Mouse (Mus musculus) heart, embryonic 15.5 days (tissue): ENCODE results near the gene Rbm4. TPM values are rescaled to one million over a fixed set of nuclear protein-coding genes. Genes with fewer than 3 reads are reported as not detected.

ENCODE experiments used
- ATAC-seq: fragments of 200-750 bp; cut with Nextera tagmentation; replicated peaks from 2 replicates; pipeline ENCODE4 v1.8.0; 2017; ENCODE audit warnings: low read depth, moderate TSS enrichment; ENCODE audit not compliant: insufficient number of reproducible peaks, insufficient read depth, low FRiP score
- H3K27ac ChIP-seq: fragments of 300-500 bp; sonication (generic); 2 replicates; pipeline ENCODE4 v1.5.1; 2015; ENCODE audit warnings: mild to moderate bottlenecking, inconsistent platforms
- H3K27me3 ChIP-seq: fragments of 300-500 bp; sonication (generic); 2 replicates; pipeline ENCODE4 v1.6.1; 2015; ENCODE audit warnings: inconsistent platforms
- H3K36me3 ChIP-seq: fragments of 300-500 bp; sonication (generic); 2 replicates; pipeline ENCODE4 v1.6.1; 2015; ENCODE audit warnings: mild to moderate bottlenecking, inconsistent platforms
- H3K4me1 ChIP-seq: fragments of 300-500 bp; sonication (generic); replicated peaks from 2 replicates; pipeline ENCODE4 v1.6.1; 2015; ENCODE audit warnings: inconsistent platforms
- H3K4me2 ChIP-seq: fragments of 300-500 bp; sonication (generic); 2 replicates; pipeline ENCODE4 v1.6.1; 2015; ENCODE audit warnings: inconsistent platforms, mild to moderate bottlenecking, moderate library complexity
- H3K4me3 ChIP-seq: fragments of 300-500 bp; sonication (generic); 2 replicates; pipeline ENCODE4 v1.5.1; 2015; ENCODE audit warnings: mild to moderate bottlenecking, inconsistent platforms
- H3K9ac ChIP-seq: fragments of 300-500 bp; sonication (generic); 2 replicates; pipeline ENCODE4 v1.6.1; 2015; ENCODE audit warnings: mild to moderate bottlenecking, inconsistent platforms
- H3K9me3 ChIP-seq: fragments of 300-500 bp; sonication (generic); replicated peaks from 2 replicates; pipeline ENCODE4 v1.6.1; 2016; ENCODE audit warnings: inconsistent platforms
- WGBS: fragments of 180-500 bp; shearing (Covaris S2); methylation state at CpG from one replicate; pipeline ENCODE4 v1.1.7; 2015; ENCODE audit warnings: mixed read lengths; 5-methylcytosine and 5-hydroxymethylcytosine counted together
- polyA plus RNA-seq: library from polyadenylated mRNA; unstranded; fragments of >200 nt; fragmentation: Nextera tagmentation; extraction: Ambion mirVana; gene quantifications from 2 replicates; pipeline ENCODE4 v1.2.1, GENCODE M21; 2015

The Rbm4 gene
- polyA plus RNA-seq, 1 experiment from 2014 or later: 42.2 TPM

DNA sequence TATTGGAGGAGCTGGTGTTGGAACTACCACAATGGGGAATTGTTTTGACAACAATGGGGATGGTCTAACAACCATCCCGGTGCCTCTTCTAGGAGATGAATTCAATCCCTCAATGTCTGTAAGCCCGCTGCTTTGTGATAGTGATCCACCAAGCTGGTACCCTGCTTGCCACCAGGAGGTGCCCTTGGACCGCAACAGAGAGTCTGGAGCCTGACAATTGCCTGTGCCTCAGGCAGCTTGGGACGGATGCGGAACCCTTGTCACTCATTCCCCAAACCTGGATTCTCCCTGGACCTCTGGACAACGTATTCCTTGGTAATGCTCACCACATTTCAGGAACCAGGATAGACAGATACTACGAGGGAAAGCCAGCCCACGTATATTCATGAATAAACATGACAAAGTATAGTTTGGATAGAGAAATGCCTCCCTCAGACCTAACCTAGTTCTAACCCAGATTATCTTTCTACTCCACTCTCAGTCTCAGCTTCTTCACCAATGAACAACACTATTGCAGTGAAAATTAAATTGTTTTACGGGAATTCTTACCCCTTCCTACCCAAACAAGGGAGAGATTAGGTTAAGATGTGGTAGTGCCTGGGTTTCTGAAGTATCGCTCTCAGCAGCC lies 38.0 kb downstream of the Rbm4 start:
- Histone ChIP-seq H3K36me3 (0 out of 2 replicates have a peak, but pooled peaks cover 8% of the 10 kb centered on the region), H3K4me2 (peak overlapping the region; percentile 84), H3K4me3 (peak overlapping the region; percentile 69), H3K4me1 (peaks cover 14% of the 10 kb centered on the region), H3K27me3 (no peaks in the 10 kb centered on the region), H3K27ac (peak overlapping the region; percentile 95), H3K9ac (peak overlapping the region; percentile 75), H3K9me3 (no peaks in the 10 kb centered on the region)
- under 1% methylated on average over 10 of the region's 10 CpGs for WGBS
- peak; percentile 66 for ATAC-seq

- ATAC-seq: no peak
- no peak overlapping the region for H3K9ac ChIP-seq
- WGBS: 80% methylated on average over 6 of the region's 6 CpGs
Measured at GRCm38 (mm10) chr19:4749975-4750374, 43.7 kb downstream of the Rbm4 start.

GRCm38 (mm10) chr19:4748493-4748892 lies 45.2 kb downstream of the Rbm4 start:
- H3K36me3 ChIP-seq: no peaks in the 10 kb centered on the region
- no peak overlapping the region for H3K4me2 ChIP-seq
- no peak overlapping the region for H3K27ac ChIP-seq
- H3K9me3 ChIP-seq: no peaks in the 10 kb centered on the region
- no peak overlapping the region for H3K4me3 ChIP-seq
- peaks cover 7% of the 10 kb centered on the region for H3K4me1 ChIP-seq
- no peaks in the 10 kb centered on the region for H3K27me3 ChIP-seq
- ATAC-seq: no peak
- WGBS: 79% methylated on average over 10 of the region's 10 CpGs
- no peak overlapping the region for H3K9ac ChIP-seq

More at GRCm38 (mm10) chr19:4749975-4750374, 43.7 kb downstream of the Rbm4 start:
- no peak overlapping the region for H3K4me2 ChIP-seq
- H3K9me3 ChIP-seq: no peaks in the 10 kb centered on the region
- H3K27ac ChIP-seq: no peak overlapping the region
- no peak overlapping the region for H3K4me3 ChIP-seq
- H3K36me3 ChIP-seq: no peaks in the 10 kb centered on the region
- peaks cover 4% of the 10 kb centered on the region for H3K4me1 ChIP-seq
- H3K27me3 ChIP-seq: no peaks in the 10 kb centered on the region

- no peak overlapping the region for H3K4me3 ChIP-seq
- no peaks in the 10 kb centered on the region for H3K36me3 ChIP-seq
- H3K4me1 ChIP-seq: peaks cover 7% of the 10 kb centered on the region
- no peak overlapping the region for H3K9ac ChIP-seq
- 86% methylated on average over 9 of the region's 9 CpGs for WGBS
- no peak for ATAC-seq
- no peak overlapping the region for H3K4me2 ChIP-seq
- no peaks in the 10 kb centered on the region for H3K27me3 ChIP-seq
- H3K27ac ChIP-seq: no peak overlapping the region
- no peaks in the 10 kb centered on the region for H3K9me3 ChIP-seq
Measured at GRCm38 (mm10) chr19:4747631-4748312, 45.9 kb downstream of the Rbm4 start.

GRCm38 (mm10) chr19:4746611-4747010 lies 47.1 kb downstream of the Rbm4 start:
- WGBS: 77% methylated on average over 14 of the region's 14 CpGs
- H3K27me3 ChIP-seq: no peaks in the 10 kb centered on the region
- H3K27ac ChIP-seq: no peak overlapping the region
- H3K9ac ChIP-seq: no peak overlapping the region
- peaks cover 7% of the 10 kb centered on the region for H3K4me1 ChIP-seq
- no peak for ATAC-seq
- no peak overlapping the region for H3K4me3 ChIP-seq
- H3K9me3 ChIP-seq: no peaks in the 10 kb centered on the region
- no peak overlapping the region for H3K4me2 ChIP-seq
- no peaks in the 10 kb centered on the region for H3K36me3 ChIP-seq

- no peak for ATAC-seq
- Histone ChIP-seq H3K4me3 (no peak overlapping the region), H3K9ac (no peak overlapping the region), H3K4me1 (peaks cover 7% of the 10 kb centered on the region), H3K4me2 (no peak overlapping the region), H3K36me3 (no peaks in the 10 kb centered on the region), H3K27me3 (no peaks in the 10 kb centered on the region), H3K27ac (no peak overlapping the region), H3K9me3 (no peaks in the 10 kb centered on the region)
- 91% methylated on average over 10 of the region's 10 CpGs for WGBS
Measured at GRCm38 (mm10) chr19:4745681-4746080, 48.0 kb downstream of the Rbm4 start.

DNA sequence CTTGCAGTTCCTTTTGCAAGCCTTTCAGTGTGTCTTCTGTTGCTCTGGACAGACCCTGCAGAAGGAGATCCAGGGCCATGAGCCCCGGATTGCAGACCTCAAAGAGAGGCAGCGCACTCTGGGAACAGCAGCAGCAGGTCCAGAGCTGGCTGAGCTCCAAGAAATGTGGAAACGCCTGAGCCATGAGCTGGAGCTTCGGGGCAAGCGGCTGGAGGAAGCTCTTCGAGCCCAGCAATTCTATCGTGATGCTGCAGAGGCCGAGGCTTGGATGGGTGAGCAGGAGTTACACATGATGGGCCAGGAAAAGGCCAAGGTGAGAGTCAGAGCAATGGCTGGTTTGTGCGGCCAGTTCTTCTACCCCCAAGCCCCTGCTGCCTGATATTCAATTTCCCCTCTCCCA lies 48.6 kb downstream of the Rbm4 start:
- H3K27me3 ChIP-seq: no peaks in the 10 kb centered on the region
- no peaks in the 10 kb centered on the region for H3K36me3 ChIP-seq
- WGBS: 27% methylated on average over 9 of the region's 9 CpGs
- no peak overlapping the region for H3K9ac ChIP-seq
- peaks cover 7% of the 10 kb centered on the region for H3K4me1 ChIP-seq
- no peak for ATAC-seq
- H3K9me3 ChIP-seq: no peaks in the 10 kb centered on the region
- no peak overlapping the region for H3K4me3 ChIP-seq
- no peak overlapping the region for H3K27ac ChIP-seq
- H3K4me2 ChIP-seq: no peak overlapping the region

- H3K4me3 ChIP-seq: no peak overlapping the region
- H3K9ac ChIP-seq: no peak overlapping the region
- no peak overlapping the region for H3K4me2 ChIP-seq
- no peak for ATAC-seq
- 78% methylated on average over 14 of the region's 14 CpGs for WGBS
- H3K9me3 ChIP-seq: no peaks in the 10 kb centered on the region
- H3K27ac ChIP-seq: no peak overlapping the region
- H3K36me3 ChIP-seq: no peaks in the 10 kb centered on the region
- H3K4me1 ChIP-seq: peaks cover 7% of the 10 kb centered on the region
- H3K27me3 ChIP-seq: no peaks in the 10 kb centered on the region
Measured at GRCm38 (mm10) chr19:4744026-4744425, 49.7 kb downstream of the Rbm4 start.

GRCm38 (mm10) chr19:4743524-4743923 lies 50.2 kb downstream of the Rbm4 start:
- no peak for ATAC-seq
- no peaks in the 10 kb centered on the region for H3K27me3 ChIP-seq
- no peaks in the 10 kb centered on the region for H3K36me3 ChIP-seq
- H3K9me3 ChIP-seq: no peaks in the 10 kb centered on the region
- H3K4me2 ChIP-seq: no peak overlapping the region
- 43% methylated on average over 5 of the region's 5 CpGs for WGBS
- no peak overlapping the region for H3K4me3 ChIP-seq
- no peak overlapping the region for H3K9ac ChIP-seq
- no peak overlapping the region for H3K27ac ChIP-seq
- peaks cover 7% of the 10 kb centered on the region for H3K4me1 ChIP-seq

GRCm38 (mm10) chr19:4742229-4742628 lies 51.5 kb downstream of the Rbm4 start:
- H3K4me3 ChIP-seq: no peak overlapping the region
- ATAC-seq: no peak

GRCm38 (mm10) chr19:4741482-4741881 lies 52.2 kb downstream of the Rbm4 start:
- Histone ChIP-seq H3K9ac (no peak overlapping the region), H3K4me3 (no peak overlapping the region), H3K9me3 (no peaks in the 10 kb centered on the region), H3K4me1 (peaks cover 7% of the 10 kb centered on the region), H3K27ac (no peak overlapping the region), H3K27me3 (no peaks in the 10 kb centered on the region), H3K4me2 (no peak overlapping the region), H3K36me3 (no peaks in the 10 kb centered on the region)
- no peak for ATAC-seq
- WGBS: 74% methylated on average over 10 of the region's 10 CpGs

More at GRCm38 (mm10) chr19:4742229-4742628, 51.5 kb downstream of the Rbm4 start:
- H3K9me3 ChIP-seq: no peaks in the 10 kb centered on the region
- no peaks in the 10 kb centered on the region for H3K36me3 ChIP-seq
- H3K27me3 ChIP-seq: no peaks in the 10 kb centered on the region
- H3K4me2 ChIP-seq: no peak overlapping the region
- 86% methylated on average over 6 of the region's 6 CpGs for WGBS
- no peak overlapping the region for H3K27ac ChIP-seq
- peaks cover 7% of the 10 kb centered on the region for H3K4me1 ChIP-seq
- H3K9ac ChIP-seq: no peak overlapping the region

- H3K4me1 ChIP-seq: peaks cover under 1% of the 10 kb centered on the region; the same call in 1 of the 2 replicates
- H3K9me3 ChIP-seq: no peaks in the 10 kb centered on the region
- H3K36me3 ChIP-seq: no peaks in the 10 kb centered on the region
- H3K4me2 ChIP-seq: no peak overlapping the region
- no peak overlapping the region for H3K9ac ChIP-seq
- no peak for ATAC-seq
- 77% methylated on average over 5 of the region's 5 CpGs for WGBS
- no peak overlapping the region for H3K27ac ChIP-seq
- no peaks in the 10 kb centered on the region for H3K27me3 ChIP-seq
- H3K4me3 ChIP-seq: no peak overlapping the region
Measured at GRCm38 (mm10) chr19:4739762-4740161, 53.9 kb downstream of the Rbm4 start.
